Mouse (Mus musculus): ENCODE data around the gene Celf2.

Gene Celf2

GRCm38 (mm10) chr2:7006816-7007215, 502.5 kb downstream of the Celf2 start:
- DNase-seq: no peak

DNA sequence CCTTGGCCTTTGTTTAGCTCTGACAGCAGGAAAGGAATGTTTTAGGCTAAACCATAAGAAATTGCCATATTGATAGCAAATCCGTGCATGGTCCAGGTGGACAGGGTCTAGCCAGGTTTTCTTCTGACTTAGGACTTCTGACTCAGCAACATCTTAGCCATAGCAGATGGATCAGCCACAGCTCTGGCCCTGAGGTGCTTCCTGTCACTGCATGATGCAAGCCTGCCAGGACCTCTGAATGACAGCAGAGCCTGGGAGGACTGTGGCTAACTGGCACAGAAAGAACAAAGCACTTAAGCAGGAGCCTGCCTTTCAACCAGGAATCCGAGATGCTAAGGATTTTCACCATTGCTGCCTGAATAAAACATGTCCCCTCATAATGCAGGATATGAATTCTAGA, 507.4 kb downstream of the Celf2 start:
- peak; percentile 27 for DNase-seq

DNA sequence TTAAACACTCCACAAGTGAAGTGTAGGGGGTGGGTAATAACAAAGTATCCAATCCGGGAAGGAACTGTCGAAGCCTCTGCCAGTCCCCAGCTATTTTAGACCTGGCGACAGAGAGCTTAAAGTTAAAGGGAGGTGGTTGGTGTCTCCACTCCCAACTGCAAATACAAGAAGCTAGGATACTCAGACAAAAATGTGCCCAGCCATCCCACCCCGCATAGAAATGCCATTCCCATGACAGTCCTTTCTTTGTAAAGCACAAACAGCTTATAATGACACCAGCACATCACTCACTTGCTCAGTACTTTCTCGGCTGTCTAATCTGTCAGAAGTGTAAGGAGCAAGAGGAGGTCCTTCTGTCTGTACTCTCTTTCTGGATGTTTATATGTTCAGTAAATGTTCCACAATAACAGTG, 518.3 kb downstream of the Celf2 start:
- DNase-seq: no peak

DNA sequence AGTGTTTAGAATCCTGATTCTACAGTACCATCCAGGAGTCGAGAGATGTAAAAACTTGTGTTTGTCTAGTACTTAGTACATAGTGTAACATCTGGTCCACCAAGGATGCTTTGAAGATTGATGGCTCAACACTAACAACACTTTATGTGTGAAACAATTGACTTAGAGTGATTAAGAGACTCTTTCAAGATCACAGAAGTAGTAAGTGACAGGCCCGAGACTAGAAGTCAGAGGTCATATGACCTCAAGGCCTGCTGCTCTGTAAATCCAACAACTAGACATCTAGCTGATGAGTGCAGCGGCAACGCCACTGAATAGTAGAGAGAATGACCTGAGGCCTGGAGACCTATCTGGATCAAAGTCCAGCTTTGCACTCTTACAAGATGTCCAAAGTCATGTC, 523.7 kb downstream of the Celf2 start:
- DNase-seq: no peak

GRCm38 (mm10) chr2:6983902-6984301, 525.5 kb downstream of the Celf2 start:
- DNase-seq: no peak

DNA sequence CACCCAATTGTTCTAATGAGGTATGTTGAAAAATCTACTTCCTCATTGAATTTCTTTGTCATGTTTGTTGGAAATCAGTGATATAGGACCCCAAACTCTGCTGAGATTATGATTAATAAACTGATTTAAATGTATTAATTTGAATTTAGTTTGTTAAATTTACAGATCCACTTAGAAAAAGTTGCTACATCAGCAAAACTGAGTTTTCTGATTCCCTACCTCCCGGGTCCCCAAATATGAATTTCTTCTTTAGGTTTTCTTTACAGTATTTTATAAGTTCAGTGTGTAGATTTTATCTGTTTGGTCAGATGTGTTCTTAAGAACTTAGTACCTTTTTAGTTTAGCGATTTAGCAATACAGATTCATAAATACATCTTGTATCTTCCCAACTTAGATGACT, 533.1 kb downstream of the Celf2 start:
- no peak for DNase-seq

DNA sequence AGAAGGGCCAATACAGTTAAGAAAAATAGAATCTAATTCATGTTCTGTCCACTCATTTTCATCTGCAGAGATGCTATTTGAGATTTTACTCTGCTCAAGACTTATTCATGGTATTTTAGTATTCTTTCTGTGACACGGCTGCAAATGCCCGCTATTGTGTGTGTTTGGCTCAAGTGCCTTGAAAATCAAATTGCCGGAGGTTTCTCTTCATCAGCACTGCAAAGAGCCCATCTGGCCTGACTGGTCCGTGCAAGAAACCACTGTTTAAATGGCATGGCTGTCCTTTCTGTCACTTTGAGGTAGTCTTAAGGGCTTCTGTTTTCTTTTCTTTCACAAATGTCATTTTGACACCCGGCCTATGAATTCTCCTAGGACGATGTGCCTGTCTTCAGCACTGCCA, 540.1 kb downstream of the Celf2 start:
- DNase-seq: no peak

- DNase-seq: no peak
These were observed 544.1 kb downstream of the Celf2 start for GRCm38 (mm10) chr2:6965243-6965642.

- no peak for DNase-seq
These were observed 558.7 kb downstream of the Celf2 start for GRCm38 (mm10) chr2:6950702-6951101.

DNA sequence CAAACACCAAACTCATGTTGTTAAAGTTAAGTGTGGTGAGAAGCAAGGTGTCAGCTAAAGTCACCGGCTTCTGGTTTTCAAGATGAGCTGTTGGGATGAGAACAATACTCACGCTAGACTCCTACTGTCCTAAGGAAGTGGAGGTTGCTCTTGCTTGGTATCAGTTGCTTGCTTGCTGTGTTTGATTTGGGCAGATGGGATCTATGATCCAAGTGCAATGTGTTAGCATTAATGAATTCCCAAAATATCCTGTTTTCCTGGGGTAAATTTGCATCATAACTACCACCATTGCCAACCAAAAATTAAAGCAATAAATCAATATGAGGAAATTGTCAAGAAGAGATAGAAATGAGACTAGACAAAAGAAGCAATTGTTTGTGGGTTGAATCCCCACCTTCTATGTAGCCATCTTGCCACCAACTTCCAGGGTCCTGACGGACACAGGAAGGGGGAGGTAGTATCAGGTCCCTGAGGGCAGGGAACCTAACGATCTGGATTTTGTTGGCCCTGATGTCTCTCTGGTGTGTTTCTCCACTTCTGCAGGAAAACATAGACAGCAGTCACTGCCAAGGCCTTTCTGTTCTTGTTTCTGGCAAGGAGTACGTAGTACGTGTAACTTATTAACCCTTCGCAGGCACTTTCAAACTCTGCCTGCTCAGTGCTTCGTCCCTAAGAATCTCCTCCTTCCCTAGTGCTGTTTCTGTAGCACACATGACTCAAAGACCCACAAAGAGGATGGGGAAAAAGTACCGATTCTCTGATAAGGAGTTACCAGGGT, 563.5 kb downstream of the Celf2 start:
- DNase-seq: no peak

DNA sequence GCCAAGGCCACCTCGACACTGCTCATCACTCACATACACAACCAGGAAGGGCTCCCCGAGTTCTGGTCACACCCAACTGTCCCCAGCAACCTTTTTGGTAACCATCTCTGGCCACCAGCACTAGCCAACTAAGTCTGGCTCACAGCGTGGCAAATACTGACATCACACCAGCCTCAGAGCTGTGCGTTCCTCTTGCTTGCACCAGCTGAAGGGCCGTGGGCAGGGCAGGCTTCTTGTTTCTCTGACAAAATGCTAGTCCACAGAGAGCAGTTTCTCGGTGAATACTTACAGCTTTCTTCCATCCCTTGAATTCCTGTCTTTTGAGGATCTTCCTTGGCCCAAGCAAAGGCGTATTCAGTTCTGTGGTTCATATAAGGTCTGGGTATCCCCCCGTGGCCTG, 565.7 kb downstream of the Celf2 start:
- no peak for DNase-seq

- DNase-seq: no peak
These were observed 566.5 kb downstream of the Celf2 start for GRCm38 (mm10) chr2:6942635-6943390.

- no peak for DNase-seq
These were observed 570.2 kb downstream of the Celf2 start for GRCm38 (mm10) chr2:6939143-6939542.

DNA sequence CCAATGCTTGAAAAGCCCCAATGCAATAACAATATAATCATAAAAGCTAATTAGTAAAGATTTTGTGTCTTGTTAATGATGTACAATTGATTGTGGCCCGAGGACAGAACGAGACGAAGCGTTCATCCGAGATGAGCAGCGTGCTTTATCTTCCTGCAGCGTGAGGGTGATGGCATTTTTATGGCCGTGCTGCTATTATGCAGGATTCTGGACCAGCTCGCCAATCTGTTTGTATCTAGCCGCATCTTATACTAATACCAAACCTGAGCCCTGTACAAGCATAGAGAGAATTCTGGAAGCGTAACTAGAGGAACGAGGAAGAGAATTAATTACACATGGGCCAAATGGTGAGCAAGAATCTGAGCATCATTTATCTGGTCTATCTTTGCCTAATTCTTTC, 576.2 kb downstream of the Celf2 start:
- DNase-seq: no peak

DNA sequence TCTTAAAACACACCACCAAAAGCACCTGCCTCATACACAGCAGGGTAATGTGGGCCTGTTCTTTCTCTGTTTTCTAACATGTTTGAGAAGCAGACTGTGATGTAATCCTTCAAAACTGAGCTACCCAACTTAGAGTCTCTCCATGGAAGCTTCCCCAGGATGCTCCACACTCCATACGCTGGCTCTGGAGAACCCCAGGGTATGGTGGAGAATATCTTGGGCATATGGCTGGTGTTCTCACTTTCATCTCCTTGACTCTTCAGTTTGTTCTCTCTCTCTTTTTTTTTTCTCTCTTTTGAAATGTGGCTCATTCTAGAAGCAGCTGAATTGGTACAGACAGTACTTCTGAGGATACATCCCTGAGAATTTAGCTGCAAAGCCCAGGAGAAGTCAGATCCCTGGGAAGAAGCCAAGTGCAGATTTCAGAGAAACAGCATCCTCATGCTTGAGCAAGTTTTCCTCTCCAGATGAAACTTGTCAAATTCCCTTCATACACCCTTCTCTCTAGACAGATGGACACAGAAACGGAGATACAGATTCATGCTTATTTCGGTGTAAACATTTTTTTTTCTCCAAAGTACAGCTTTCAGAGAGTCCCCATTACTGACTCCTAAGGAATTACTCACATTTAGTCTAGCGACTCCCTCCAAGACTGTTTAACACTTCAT, 581.5 kb downstream of the Celf2 start:
- DNase-seq: no peak

DNA sequence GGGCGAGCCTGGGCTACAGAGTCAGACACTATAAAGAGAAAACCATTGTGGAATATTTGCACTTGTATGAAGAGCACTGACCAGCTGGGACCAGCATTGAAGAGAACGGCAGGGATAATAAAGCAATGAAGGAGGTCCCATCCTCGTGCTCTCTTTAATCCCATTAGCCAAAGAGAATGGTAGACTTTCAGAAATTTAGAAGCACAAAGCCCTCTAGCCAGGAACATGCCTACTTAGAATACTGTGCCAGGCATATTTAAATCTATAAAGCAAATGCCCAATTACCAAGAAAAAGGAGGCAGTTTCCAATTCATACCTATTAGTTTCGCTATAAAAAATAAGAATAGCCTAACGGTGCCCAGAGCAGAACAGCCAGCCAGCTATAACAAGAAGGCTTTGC, 583.9 kb downstream of the Celf2 start:
- DNase-seq: no peak

DNA sequence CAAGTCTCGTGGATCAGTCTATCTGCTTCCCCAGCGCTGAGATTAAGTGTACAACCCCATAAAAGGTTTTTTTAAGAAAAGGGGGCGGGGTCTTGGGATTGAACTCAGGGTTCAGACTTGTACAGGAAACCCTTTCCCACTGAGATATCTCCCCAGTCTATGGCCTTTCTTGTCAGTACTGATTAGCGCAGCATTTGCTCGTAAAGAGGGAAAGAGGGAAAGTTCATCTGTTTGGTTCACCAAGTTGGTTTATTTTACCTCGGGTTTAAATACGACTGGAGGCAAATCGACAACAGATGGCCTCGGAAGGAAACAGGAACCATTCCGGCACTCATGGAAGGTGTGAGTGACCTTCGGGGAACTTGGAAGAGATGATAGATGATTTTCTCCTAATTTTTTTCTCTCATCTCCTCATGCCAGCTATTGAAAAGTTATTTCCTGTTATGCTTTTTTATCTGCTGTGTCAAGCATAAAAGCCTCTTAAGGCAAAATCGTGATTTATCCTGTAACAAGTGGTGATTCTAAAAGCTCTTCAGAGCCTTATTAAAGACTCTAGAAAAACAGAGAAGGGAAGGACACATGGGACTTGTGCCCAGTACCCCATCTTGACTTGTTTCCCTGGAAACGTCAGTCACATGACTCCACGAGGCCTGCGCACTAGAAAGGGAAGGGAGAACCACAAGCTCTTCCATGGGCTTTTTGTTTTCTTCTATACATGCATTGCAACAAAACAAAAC, 585.5 kb downstream of the Celf2 start:
- no peak for DNase-seq

DNA sequence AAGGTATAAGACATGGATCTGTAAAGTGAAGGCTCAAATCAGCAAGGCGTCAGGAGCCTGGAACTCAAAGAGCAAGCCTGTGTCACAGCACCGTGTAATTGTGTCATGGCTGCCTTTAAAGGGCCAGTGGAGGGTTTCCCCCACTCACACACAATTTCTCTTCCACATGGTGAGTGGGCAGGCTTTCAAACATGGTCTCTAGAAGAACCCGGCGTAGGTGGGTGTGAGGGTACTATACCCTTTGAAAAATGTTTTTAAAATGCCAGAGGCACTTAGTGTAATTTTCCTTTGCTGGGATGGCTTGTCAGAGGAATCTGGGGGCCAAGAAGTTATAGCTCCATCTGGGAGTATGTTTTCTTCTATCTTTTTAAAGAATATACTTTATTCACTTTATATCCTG, 594.0 kb downstream of the Celf2 start:
- no peak for DNase-seq

GRCm38 (mm10) chr2:6913315-6913714, 596.0 kb downstream of the Celf2 start:
- DNase-seq: peak; percentile 56

- no peak for DNase-seq
These were observed 597.4 kb downstream of the Celf2 start for GRCm38 (mm10) chr2:6911932-6912331.

DNA sequence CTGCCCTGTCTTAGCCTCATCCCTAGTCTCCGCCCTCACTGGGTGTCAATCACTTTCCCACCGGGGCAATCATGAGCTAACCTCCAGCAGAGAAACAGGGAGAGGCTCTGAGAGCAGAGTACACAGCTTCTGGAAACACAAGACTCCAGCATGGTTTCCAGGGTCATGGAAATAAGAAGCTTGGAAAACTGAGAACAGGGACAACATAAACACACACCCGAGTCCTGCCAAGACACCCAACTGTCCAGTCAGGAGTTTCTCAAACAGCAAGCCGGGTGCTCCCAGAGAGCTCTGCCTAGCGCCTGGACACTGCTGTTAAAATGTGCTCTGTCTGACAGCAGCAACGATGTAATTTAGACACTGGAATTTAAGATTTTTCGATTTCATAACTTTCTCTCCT, 599.4 kb downstream of the Celf2 start:
- DNase-seq: no peak

- no peak for DNase-seq
These were observed 605.0 kb downstream of the Celf2 start for GRCm38 (mm10) chr2:6904411-6904810.

- DNase-seq: peak; percentile 88
These were observed 606.1 kb downstream of the Celf2 start for GRCm38 (mm10) chr2:6903251-6903763.
